In the genomic region with DNA sequence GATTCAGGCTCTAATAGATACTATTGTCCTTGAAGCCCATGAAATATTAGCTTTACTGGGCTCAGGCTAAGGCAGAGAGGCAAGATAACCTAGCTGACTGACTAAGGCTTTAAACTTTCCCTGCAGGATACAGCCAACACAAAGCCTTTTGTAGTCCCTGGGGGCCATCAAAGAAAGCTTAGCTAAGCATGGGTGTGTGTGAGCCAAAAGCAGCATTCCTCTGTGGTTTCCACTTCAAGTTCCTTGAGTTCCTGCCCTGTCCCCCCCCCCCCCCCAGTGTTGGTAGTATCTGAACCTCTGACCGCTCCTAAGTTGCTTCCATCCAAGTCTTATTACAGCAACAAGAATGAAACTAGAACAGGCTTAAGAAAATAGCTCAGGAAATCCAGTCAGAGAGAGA, we compare ENCODE assay signal across 13 mouse cellular contexts. TPM values are rescaled to one million over a fixed set of nuclear protein-coding genes. Genes with fewer than 3 reads are reported as not detected.
DNase-seq lines count a peak whose midpoint lies in the region; TF ChIP-seq lines count a peak whose summit lies in the region.
"Had no signal": no experiment of that assay in that cellular context is flagged by ENCODE, and none has a peak within 500 bp of the region (broad histone marks: within the 10 kb centered on the region; RNA-seq: fewer than 3 reads in every experiment).

No protein-coding gene starts in this region.

- peak; percentile 14 for DNase-seq in adrenal gland, postnatal 10 days
- no peak for DNase-seq in adrenal gland, postnatal 4 days (ENCODE audit: low spot score in 2 of 2)
- peak; percentile 38 for DNase-seq in kidney, adult 9 months
- DNase-seq in kidney, postnatal 4 days = no peak
- DNase-seq in brain, embryonic 14.5 days (ENCODE audit: low read depth) = peak; percentile 9
- DNase-seq in kidney, postnatal 14 days = peak; percentile 53
- DNase-seq in cerebellum, adult 11 months = no peak
- DNase-seq in frontal cortex, postnatal 14 days (ENCODE audit: low spot score in 2 of 2) = no peak
- DNase-seq: cerebellum, adult 9-11 months; embryo, embryonic 11 days; lung, postnatal 36 days; spleen, adult 18-20 months; thymus, postnatal 14 days had no signal

- TF ChIP-seq POLR2A in brain, embryonic 14.5 days (IDR thresholded peaks at IDR 0.05; ENCODE audit: borderline replicate concordance, extremely low read depth, insufficient read depth, insufficient read length, poor library complexity, severe bottlenecking) = no peak

- TF ChIP-seq CTCF in brain, embryonic 14.5 days (IDR thresholded peaks at IDR 0.05; ENCODE audit: borderline replicate concordance, extremely low read depth, insufficient read depth, insufficient read length) = no peak

RNA-seq across cellular contexts. Expression of a gene that starts 29.9 kb away (rescaled TPM):
- total RNA-seq in adrenal gland, postnatal 10 days (2021) = 10 to 100 TPM; 82.6 to 84.7 TPM
- 10 to 100 TPM; 86.3 to 94.8 TPM for total RNA-seq in adrenal gland, postnatal 4 days (2021)
- polyA plus RNA-seq in brain, embryonic 14.5 days (2012; rRNA removed) = 78.9 and 81.3 TPM in 2 replicates

RNA-seq across cellular contexts. Expression of a gene that starts 30.1 kb away (rescaled TPM):
- total RNA-seq in adrenal gland, postnatal 10 days (2021) = 10 to 100 TPM; 31.9 to 37.7 TPM
- 10 to 100 TPM; 46.6 to 48.6 TPM for total RNA-seq in adrenal gland, postnatal 4 days (2021)
- 64.2 and 82.1 TPM in 2 replicates for polyA plus RNA-seq in brain, embryonic 14.5 days (2012; rRNA removed)

RNA-seq across cellular contexts. Expression of a gene that starts 56.6 kb away (rescaled TPM):
- total RNA-seq in adrenal gland, postnatal 10 days (2021) = 1 to 10 TPM; 1.2 to 2.7 TPM
- total RNA-seq in adrenal gland, postnatal 4 days (2021) = 1 to 10 TPM; 1.9 to 3.9 TPM
- 0.14 and 0.18 TPM in 2 replicates for polyA plus RNA-seq in brain, embryonic 14.5 days (2012; rRNA removed)

Comparison
In these comparisons a context has a peak if more than half of its experiments do, and no peak if none do; other contexts are left out.
1. DNase-seq: peak in adrenal gland, postnatal 10 days (single experiment), kidney, adult 9 months (single experiment), brain, embryonic 14.5 days (single experiment) and kidney, postnatal 14 days (single experiment); none in adrenal gland, postnatal 4 days (0 of 2), kidney, postnatal 4 days (0 of 2), cerebellum, adult 11 months (single experiment) and frontal cortex, postnatal 14 days (0 of 2).